Mouse (Mus musculus): ENCODE results near the gene Oip5. TPM values are rescaled to one million over a fixed set of nuclear protein-coding genes. Genes with fewer than 3 reads are reported as not detected.

The Oip5 gene
- polyA plus RNA-seq, 1 experiment from 2014 or later, result 12.4 TPM

DNA sequence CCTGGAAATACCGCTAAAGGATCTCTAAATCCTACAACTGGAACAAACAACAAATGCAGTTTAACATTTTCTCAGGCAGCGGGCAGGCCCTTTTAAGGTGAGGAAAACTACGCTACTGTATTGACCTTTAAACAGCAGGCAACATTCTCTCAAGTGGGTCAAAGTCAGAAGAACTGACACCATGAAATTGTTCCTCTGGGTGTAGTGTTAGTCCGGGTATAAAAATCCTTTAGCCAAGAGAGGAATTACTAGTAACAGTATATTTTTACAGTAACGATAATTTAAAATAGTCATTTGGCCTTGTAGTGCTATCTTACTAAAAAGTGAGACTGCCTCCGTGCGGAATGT, 24.5 kb downstream of the Oip5 start:
- 5% methylated on average over 7 of the region's 7 CpGs for WGBS
- Histone ChIP-seq H3K4me2 (ENCODE audit: low read length) (peak overlapping the region; percentile 40), H3K27me3 (ENCODE audit: insufficient read depth, low read length) (no peaks in the 10 kb centered on the region), H3K27ac (peak overlapping the region; percentile 75), H3K9ac (ENCODE audit: low read depth, low read length) (peak overlapping the region; percentile 15; the same call in 1 of the 2 replicates), H3K36me3 (ENCODE audit: insufficient read depth, low read length) (peaks cover 12% of the 10 kb centered on the region; the same call in 1 of the 2 replicates), H3K9me3 (replicated peaks; ENCODE audit: low read length) (no peaks in the 10 kb centered on the region), H3K4me3 (replicated peaks; ENCODE audit: low read depth, low read length) (peak overlapping the region; percentile 96; the same call in 1 of the 2 replicates), H3K4me1 (replicated peaks; ENCODE audit: insufficient read depth, low read length) (peaks cover 3% of the 10 kb centered on the region; the same call in 1 of the 2 replicates)
- no peak for DNase-seq (ENCODE audit: low spot score)
- TF ChIP-seq CTCF (IDR thresholded peaks at IDR 0.05; ENCODE audit: low read depth), result no peak
- no peak for ATAC-seq (replicated peaks; ENCODE audit: low FRiP score, low read depth)

DNA sequence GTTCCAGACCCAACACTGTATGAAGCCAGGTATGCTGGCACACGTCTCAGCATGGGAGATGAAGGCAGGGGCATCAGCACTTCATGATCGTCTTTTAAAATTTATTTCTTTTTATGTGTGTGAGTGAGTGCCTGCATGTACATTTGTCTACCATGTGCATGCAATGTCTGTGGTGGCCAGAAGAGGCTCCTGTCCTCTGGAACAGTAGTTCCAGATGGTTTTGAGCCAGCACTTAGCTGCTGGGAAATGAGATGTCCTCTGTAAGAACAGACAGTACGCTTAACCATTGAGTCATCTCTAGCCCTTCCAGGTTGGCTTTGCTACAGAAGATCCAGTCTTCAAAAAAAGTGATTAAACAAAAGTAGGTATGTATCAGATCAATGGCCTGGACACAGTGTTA, 27.0 kb downstream of the Oip5 start:
- no peak overlapping the region for H3K9ac ChIP-seq (ENCODE audit: low read depth, low read length)
- peak; percentile 25; the same call in 1 of the 2 replicates for TF ChIP-seq CTCF (IDR thresholded peaks at IDR 0.05; ENCODE audit: low read depth)
- ATAC-seq (replicated peaks; ENCODE audit: low FRiP score, low read depth) (no peak), DNase-seq (ENCODE audit: low spot score) (no peak)
- no peak overlapping the region for H3K4me2 ChIP-seq (ENCODE audit: low read length)
- no peaks in the 10 kb centered on the region for H3K36me3 ChIP-seq (ENCODE audit: insufficient read depth, low read length)
- 94% methylated on average over 3 of the region's 3 CpGs for WGBS
- no peak overlapping the region for H3K27ac ChIP-seq
- no peaks in the 10 kb centered on the region for H3K9me3 ChIP-seq (replicated peaks; ENCODE audit: low read length)
- H3K27me3 ChIP-seq (ENCODE audit: insufficient read depth, low read length), result no peaks in the 10 kb centered on the region
- no peak overlapping the region for H3K4me3 ChIP-seq (replicated peaks; ENCODE audit: low read depth, low read length)
- peaks cover 3% of the 10 kb centered on the region; the same call in 1 of the 2 replicates for H3K4me1 ChIP-seq (replicated peaks; ENCODE audit: insufficient read depth, low read length)

DNA sequence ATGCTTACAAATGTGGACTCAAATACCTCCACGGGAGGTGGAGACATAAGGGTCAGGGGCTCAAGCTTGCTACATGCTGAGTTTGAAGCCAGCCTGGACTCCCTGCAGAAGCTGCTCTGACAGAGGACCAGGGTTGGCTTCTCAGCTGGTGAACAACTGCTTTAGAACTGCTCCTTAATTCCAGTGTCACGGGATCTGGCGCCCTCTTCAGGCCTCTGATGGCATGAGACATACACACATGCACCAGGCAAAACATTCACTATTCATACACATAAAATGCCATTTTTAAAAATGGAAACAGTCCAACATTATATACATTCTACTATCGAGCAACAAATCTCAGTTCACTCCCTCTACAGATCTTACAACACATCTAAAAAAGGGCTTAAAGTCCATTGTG, 30.9 kb downstream of the Oip5 start:
- no peaks in the 10 kb centered on the region for H3K27me3 ChIP-seq (ENCODE audit: insufficient read depth, low read length)
- H3K9me3 ChIP-seq (replicated peaks; ENCODE audit: low read length), result no peaks in the 10 kb centered on the region
- DNase-seq (ENCODE audit: low spot score) (peak; percentile 69), ATAC-seq (replicated peaks; ENCODE audit: low FRiP score, low read depth) (no peak)
- 18% methylated on average over 4 of the region's 4 CpGs for WGBS
- peak; percentile 87 for TF ChIP-seq CTCF (IDR thresholded peaks at IDR 0.05; ENCODE audit: low read depth)
- H3K27ac ChIP-seq, result no peak overlapping the region
- H3K36me3 ChIP-seq (ENCODE audit: insufficient read depth, low read length), result no peaks in the 10 kb centered on the region; the same call in 1 of the 2 replicates
- H3K4me1 ChIP-seq (replicated peaks; ENCODE audit: insufficient read depth, low read length), result no peaks in the 10 kb centered on the region
- no peak overlapping the region for H3K4me2 ChIP-seq (ENCODE audit: low read length)
- no peak overlapping the region for H3K9ac ChIP-seq (ENCODE audit: low read depth, low read length)
- H3K4me3 ChIP-seq (replicated peaks; ENCODE audit: low read depth, low read length), result no peak overlapping the region

DNA sequence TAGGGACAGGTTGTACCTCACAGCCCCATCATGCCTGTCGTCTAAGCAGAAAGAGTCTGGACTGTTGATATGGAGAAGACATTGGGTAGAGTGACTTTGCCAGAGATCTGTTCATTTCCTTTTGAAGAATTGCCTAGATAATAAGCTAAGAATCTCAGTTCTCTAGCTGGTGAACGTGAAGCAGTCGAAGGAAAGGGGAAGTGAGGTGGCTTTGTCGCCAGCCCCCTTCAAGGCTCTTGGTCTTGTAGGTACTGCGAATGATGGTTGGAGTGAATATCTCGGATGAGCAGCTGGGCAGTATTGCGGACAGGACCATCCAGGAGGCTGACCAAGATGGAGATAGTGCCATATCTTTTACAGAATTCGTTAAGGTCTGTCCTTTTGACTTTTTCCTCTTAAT, 34.0 kb downstream of the Oip5 start:
- H3K36me3 ChIP-seq (ENCODE audit: insufficient read depth, low read length), result peaks cover 3% of the 10 kb centered on the region; the same call in 1 of the 2 replicates
- no peak overlapping the region for H3K27ac ChIP-seq
- H3K9me3 ChIP-seq (replicated peaks; ENCODE audit: low read length), result no peaks in the 10 kb centered on the region
- no peak overlapping the region for H3K4me2 ChIP-seq (ENCODE audit: low read length)
- DNase-seq (ENCODE audit: low spot score) (no peak), ATAC-seq (replicated peaks; ENCODE audit: low FRiP score, low read depth) (no peak)
- H3K9ac ChIP-seq (ENCODE audit: low read depth, low read length), result no peak overlapping the region
- 87% methylated on average over 8 of the region's 8 CpGs for WGBS
- no peaks in the 10 kb centered on the region for H3K4me1 ChIP-seq (replicated peaks; ENCODE audit: insufficient read depth, low read length)
- H3K27me3 ChIP-seq (ENCODE audit: insufficient read depth, low read length), result no peaks in the 10 kb centered on the region
- H3K4me3 ChIP-seq (replicated peaks; ENCODE audit: low read depth, low read length), result no peak overlapping the region
- no peak for TF ChIP-seq CTCF (IDR thresholded peaks at IDR 0.05; ENCODE audit: low read depth)

DNA sequence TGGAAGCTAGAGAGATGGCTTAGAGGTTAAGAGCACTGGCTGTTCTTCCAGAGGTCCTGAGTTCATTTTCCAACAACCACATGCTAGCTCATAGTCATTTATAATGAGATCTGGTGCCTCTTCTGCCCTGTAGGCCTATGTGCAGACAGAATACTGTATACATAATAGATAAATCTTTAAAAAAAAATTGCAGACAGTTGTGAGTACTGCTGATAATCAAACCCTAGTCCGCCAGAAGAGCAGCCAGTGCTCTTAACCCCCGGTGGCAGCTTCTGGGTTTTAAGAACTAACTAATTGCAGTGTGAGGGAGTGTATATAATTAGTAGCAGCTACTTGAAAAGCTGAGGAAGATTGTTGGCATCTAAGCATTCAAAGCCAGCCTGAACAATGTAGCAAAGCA, 34.8 kb downstream of the Oip5 start:
- DNase-seq (ENCODE audit: low spot score) (no peak), ATAC-seq (replicated peaks; ENCODE audit: low FRiP score, low read depth) (no peak)
- WGBS, result 60% methylated on average over 2 of the region's 2 CpGs
- no peak overlapping the region for H3K27ac ChIP-seq
- H3K27me3 ChIP-seq (ENCODE audit: insufficient read depth, low read length), result no peaks in the 10 kb centered on the region
- H3K9me3 ChIP-seq (replicated peaks; ENCODE audit: low read length), result no peaks in the 10 kb centered on the region
- H3K9ac ChIP-seq (ENCODE audit: low read depth, low read length), result no peak overlapping the region
- TF ChIP-seq CTCF (IDR thresholded peaks at IDR 0.05; ENCODE audit: low read depth), result no peak
- H3K4me2 ChIP-seq (ENCODE audit: low read length), result no peak overlapping the region
- H3K4me1 ChIP-seq (replicated peaks; ENCODE audit: insufficient read depth, low read length), result no peaks in the 10 kb centered on the region
- peaks cover 3% of the 10 kb centered on the region; the same call in 1 of the 2 replicates for H3K36me3 ChIP-seq (ENCODE audit: insufficient read depth, low read length)
- H3K4me3 ChIP-seq (replicated peaks; ENCODE audit: low read depth, low read length), result no peak overlapping the region

DNA sequence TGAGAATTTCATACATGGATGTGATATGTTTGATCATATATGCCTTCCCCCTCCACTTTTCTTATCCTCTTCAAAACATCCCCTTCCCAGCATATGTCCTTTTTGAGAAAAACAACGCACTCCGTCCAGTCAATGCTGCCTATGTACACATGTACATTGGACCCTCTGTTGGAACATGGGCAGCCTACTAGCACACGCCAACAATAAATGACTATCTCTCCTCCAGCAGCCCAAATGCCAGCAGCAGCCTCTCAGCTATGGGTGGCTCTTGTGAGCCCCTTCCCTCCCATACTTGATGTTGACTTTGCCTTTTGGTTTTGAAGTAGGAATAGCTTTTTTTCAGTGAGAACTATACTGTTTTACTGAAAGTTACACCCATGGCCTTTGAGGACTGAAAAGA, 36.7 kb downstream of the Oip5 start:
- Histone ChIP-seq H3K4me1 (replicated peaks; ENCODE audit: insufficient read depth, low read length) (no peaks in the 10 kb centered on the region), H3K9ac (ENCODE audit: low read depth, low read length) (no peak overlapping the region), H3K9me3 (replicated peaks; ENCODE audit: low read length) (no peaks in the 10 kb centered on the region), H3K36me3 (ENCODE audit: insufficient read depth, low read length) (peaks cover 3% of the 10 kb centered on the region; the same call in 1 of the 2 replicates), H3K27ac (no peak overlapping the region), H3K4me3 (replicated peaks; ENCODE audit: low read depth, low read length) (no peak overlapping the region), H3K27me3 (ENCODE audit: insufficient read depth, low read length) (no peaks in the 10 kb centered on the region), H3K4me2 (ENCODE audit: low read length) (no peak overlapping the region)
- no peak for ATAC-seq (replicated peaks; ENCODE audit: low FRiP score, low read depth)
- TF ChIP-seq CTCF (IDR thresholded peaks at IDR 0.05; ENCODE audit: low read depth), result no peak
- DNase-seq (ENCODE audit: low spot score), result no peak
- 97% methylated on average over 3 of the region's 3 CpGs for WGBS

DNA sequence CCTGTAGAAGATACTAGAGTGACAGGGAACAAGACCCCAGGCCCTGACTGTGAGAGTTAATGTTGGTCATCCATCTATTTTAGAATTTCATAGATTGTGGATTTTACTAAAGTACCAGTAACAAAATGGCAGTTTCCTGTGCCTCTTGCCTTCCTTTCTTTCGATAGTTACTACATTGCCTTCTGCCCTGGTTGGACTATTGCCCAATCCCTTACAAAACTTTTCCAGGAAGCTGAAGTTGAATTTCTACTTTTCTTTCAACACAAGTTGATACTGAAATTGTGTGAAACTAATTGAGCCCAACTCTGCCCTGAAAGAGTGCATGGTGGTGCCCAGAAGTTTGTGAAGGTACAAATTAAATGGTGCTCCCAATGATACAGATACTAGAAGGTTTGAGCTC, 45.8 kb downstream of the Oip5 start:
- 94% methylated on average over 1 of the region's 1 CpGs for WGBS
- Histone ChIP-seq H3K27ac (no peak overlapping the region), H3K36me3 (ENCODE audit: insufficient read depth, low read length) (peaks cover 4% of the 10 kb centered on the region; the same call in 1 of the 2 replicates), H3K4me1 (replicated peaks; ENCODE audit: insufficient read depth, low read length) (no peaks in the 10 kb centered on the region), H3K9me3 (replicated peaks; ENCODE audit: low read length) (no peaks in the 10 kb centered on the region), H3K9ac (ENCODE audit: low read depth, low read length) (no peak overlapping the region), H3K4me3 (replicated peaks; ENCODE audit: low read depth, low read length) (no peak overlapping the region), H3K4me2 (ENCODE audit: low read length) (no peak overlapping the region), H3K27me3 (ENCODE audit: insufficient read depth, low read length) (no peaks in the 10 kb centered on the region)
- no peak for TF ChIP-seq CTCF (IDR thresholded peaks at IDR 0.05; ENCODE audit: low read depth)
- no peak for DNase-seq (ENCODE audit: low spot score)
- no peak for ATAC-seq (replicated peaks; ENCODE audit: low FRiP score, low read depth)

Data from kidney, postnatal 0 days (tissue).